Mouse (Mus musculus): ENCODE measurements around the gene Selplg.

DNA sequence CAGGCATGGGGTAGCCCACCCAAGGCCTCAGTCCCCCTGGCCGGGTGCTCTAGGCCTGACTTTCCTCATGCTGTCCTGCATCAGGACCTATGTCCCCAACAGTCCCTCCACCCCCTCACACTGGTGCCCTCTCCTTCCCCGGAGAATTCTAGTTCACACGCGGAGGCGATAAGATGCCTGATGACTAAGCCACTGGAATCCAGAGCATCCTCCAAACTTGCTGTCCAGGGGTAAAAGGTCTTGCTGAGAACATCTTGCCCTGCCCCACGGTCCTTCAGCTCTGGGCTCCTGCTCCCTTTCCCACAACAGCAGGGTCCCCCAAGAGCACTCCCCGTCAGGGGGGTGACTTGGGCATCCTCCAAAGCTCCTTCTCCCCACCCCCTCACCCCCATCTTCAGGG, 49.8 kb downstream of the Selplg start:
- TF ChIP-seq CTCF (IDR thresholded peaks at IDR 0.05; ENCODE audit: extremely low read depth, insufficient read depth, low read length) (no peak), POLR2A (IDR thresholded peaks at IDR 0.05; ENCODE audit: extremely low read depth, insufficient read depth, low read length) (no peak)

Measured in cortical plate, adult 2 months (tissue).